Mouse (Mus musculus) small intestine, adult 2 months (tissue): ENCODE results near the gene Daglb.

Experiments used
- CTCF ChIP-seq: fragments of 200-500 bp; IDR thresholded peaks from 2 replicates; pipeline ENCODE4 v1.5.1; 2012; ENCODE audit warnings: low read depth, mild to moderate bottlenecking, control low read depth, inconsistent platforms, low read length, moderate library complexity, mixed read lengths; ENCODE audit not compliant: insufficient replicate concordance, insufficient read length; ENCODE audit errors: extremely low read depth
- POLR2A ChIP-seq: fragments of 200-500 bp; IDR thresholded peaks from 2 replicates; pipeline ENCODE4 v1.6.1; 2012; ENCODE audit warnings: low read depth, mild to moderate bottlenecking, control low read depth, inconsistent platforms, low read length, moderate library complexity

GRCm38 (mm10) chr5:143441753-143442152, 22.6 kb upstream of the Daglb start:
- TF ChIP-seq CTCF = no peak
- TF ChIP-seq POLR2A = no peak
